Mouse (Mus musculus) cortical plate, adult 2 months (tissue): ENCODE results near the gene E130311K13Rik.

Experiments
- CTCF ChIP-seq: fragments of 200-500 bp; IDR thresholded peaks from 2 replicates; pipeline ENCODE4 v1.5.1; 2011; ENCODE audit warnings: mild to moderate bottlenecking, control low read depth, low read length; ENCODE audit not compliant: insufficient read depth; ENCODE audit errors: extremely low read depth
- POLR2A ChIP-seq: fragments of 200-500 bp; IDR thresholded peaks from 2 replicates; pipeline ENCODE4 v1.6.1; 2011; ENCODE audit warnings: mild to moderate bottlenecking, low read length, control low read depth; ENCODE audit not compliant: insufficient read depth; ENCODE audit errors: extremely low read depth

DNA sequence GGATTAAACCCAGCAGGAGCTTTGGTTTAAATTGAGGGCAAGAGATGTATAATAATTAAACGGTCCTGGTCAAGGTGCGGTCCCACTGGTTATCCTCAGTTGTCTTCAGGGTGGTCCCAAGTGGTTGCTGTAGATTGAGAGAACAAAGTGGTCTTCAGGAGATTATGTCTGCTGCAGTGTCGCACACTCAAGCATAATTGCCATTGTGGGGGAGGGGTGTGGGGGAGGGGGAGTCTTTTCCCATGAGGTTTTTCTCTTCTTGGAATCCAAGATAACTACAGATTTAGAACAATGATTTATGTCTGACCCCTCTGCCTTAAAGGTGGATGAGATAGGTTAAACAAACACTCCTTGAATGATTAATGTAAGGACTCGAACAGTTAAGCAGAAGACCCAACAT, 19.0 kb downstream of the E130311K13Rik start:
- TF ChIP-seq CTCF (no peak), POLR2A (no peak)
